Mouse (Mus musculus) MEL (cell line): ENCODE results near the gene Hexim2. TPM values are rescaled to one million over a fixed set of nuclear protein-coding genes. Genes with fewer than 3 reads are reported as not detected.

ENCODE experiments used
- DNase-seq: peaks from one replicate; pipeline ENCODE4 v3.0.0; 2011; ENCODE audit warnings: low read depth, low spot score
- H3K27ac ChIP-seq: 2 replicates; pipeline ENCODE4 v1.5.1; 2012; ENCODE audit warnings: low read depth, mild to moderate bottlenecking, control low read depth, low read length, moderate library complexity; ENCODE audit not compliant: control insufficient read depth
- H3K27me3 ChIP-seq, 2 experiments: fragments of 150-350 bp in 1 of 2; sonication (generic) in 1 of 2; 2 replicates each; pipeline ENCODE4 v1.6.1; 2012; ENCODE audit warnings: low read length in 2 of 2, mild to moderate bottlenecking in 2 of 2, improper control_type of control experiment in 1 of 2, moderate library complexity in 1 of 2; ENCODE audit not compliant: insufficient read depth in 2 of 2, control insufficient read depth in 1 of 2
- H3K36me3 ChIP-seq, 2 experiments: 2 replicates each; pipeline ENCODE4 v1.6.1; 2012 to 2014; ENCODE audit warnings: low read length in 2 of 2, improper control_type of control experiment in 1 of 2, inconsistent platforms in 1 of 2, mild to moderate bottlenecking in 1 of 2; ENCODE audit not compliant: insufficient read depth in 2 of 2, control insufficient read depth in 1 of 2
- H3K4me1 ChIP-seq, 2 experiments: fragments of 150-350 bp in 1 of 2; sonication (generic) in 1 of 2; 2 replicates each; pipeline ENCODE4 v1.6.1; 2012; ENCODE audit warnings: low read length in 2 of 2, improper control_type of control experiment in 1 of 2, mild to moderate bottlenecking in 1 of 2; ENCODE audit not compliant: insufficient read depth in 2 of 2, control insufficient read depth in 1 of 2
- H3K4me3 ChIP-seq, 2 experiments: fragments of 150-350 bp in 1 of 2; sonication (generic) in 1 of 2; 2 replicates each; pipeline ENCODE4 v1.5.1; 2012; ENCODE audit warnings: low read depth in 2 of 2, low read length in 2 of 2, mild to moderate bottlenecking in 2 of 2, moderate library complexity in 2 of 2, control low read depth in 1 of 2, improper control_type of control experiment in 1 of 2; ENCODE audit not compliant: control insufficient read depth in 1 of 2, insufficient read depth in 1 of 2
- H3K79me2 ChIP-seq: 2 replicates; pipeline ENCODE4 v1.6.1; 2012; ENCODE audit warnings: mild to moderate bottlenecking, low read length, moderate library complexity; ENCODE audit not compliant: control insufficient read depth, poor library complexity, insufficient read depth
- H3K9ac ChIP-seq: 2 replicates; pipeline ENCODE4 v1.6.1; 2012; ENCODE audit warnings: low read depth, mild to moderate bottlenecking, control low read depth, low read length, moderate library complexity; ENCODE audit not compliant: control insufficient read depth, poor library complexity, severe bottlenecking
- H3K9me3 ChIP-seq: fragments of 150-350 bp; sonication (generic); replicated peaks from 2 replicates; pipeline ENCODE4 v1.6.1; 2012; ENCODE audit warnings: mild to moderate bottlenecking, low read length, improper control_type of control experiment, moderate library complexity; ENCODE audit not compliant: insufficient read depth
- JUND ChIP-seq: IDR thresholded peaks from 2 replicates; pipeline ENCODE4 v1.6.1; 2011; ENCODE audit warnings: low read depth, mild to moderate bottlenecking, improper control_type of control experiment, low read length
- MXI1 ChIP-seq: IDR thresholded peaks from 2 replicates; pipeline ENCODE4 v1.6.1; 2011; ENCODE audit warnings: mild to moderate bottlenecking, low read depth, low read length, improper control_type of control experiment
- MYB ChIP-seq: IDR thresholded peaks from 2 replicates; pipeline ENCODE4 v1.6.1; 2011; ENCODE audit warnings: mild to moderate bottlenecking, low read depth, low read length, improper control_type of control experiment
- MYC ChIP-seq: IDR thresholded peaks from 2 replicates; pipeline ENCODE4 v1.6.1; 2011; ENCODE audit warnings: low read depth, mild to moderate bottlenecking, low read length, improper control_type of control experiment, moderate library complexity
- SIN3A ChIP-seq: IDR thresholded peaks from 2 replicates; pipeline ENCODE4 v1.6.1; 2012; ENCODE audit warnings: low read length, improper control_type of control experiment, inconsistent platforms
- TCF12 ChIP-seq: IDR thresholded peaks from 2 replicates; pipeline ENCODE4 v1.6.1; 2014; ENCODE audit warnings: low read depth, mild to moderate bottlenecking, inconsistent platforms, low read length, improper control_type of control experiment, moderate library complexity
- USF1 ChIP-seq: IDR thresholded peaks from 2 replicates; pipeline ENCODE4 v1.6.1; 2014; ENCODE audit warnings: low read depth, mild to moderate bottlenecking, inconsistent platforms, low read length, improper control_type of control experiment, moderate library complexity
- ZMIZ1 ChIP-seq: IDR thresholded peaks from 2 replicates; pipeline ENCODE4 v1.6.1; 2012; ENCODE audit warnings: low read depth, mild to moderate bottlenecking, inconsistent platforms, low read length, improper control_type of control experiment, moderate library complexity
- ZNF384 ChIP-seq: IDR thresholded peaks from 2 replicates; pipeline ENCODE4 v1.6.1; 2012; ENCODE audit warnings: low read depth, mild to moderate bottlenecking, inconsistent platforms, low read length, improper control_type of control experiment
- polyA plus RNA-seq, 2 experiments: library from polyadenylated mRNA; stranded (reverse) in 1 of 2; unstranded in 1 of 2; fragments of >175 nt in 1 of 2; fragments of >200 nt in 1 of 2; gene quantifications; 2 replicates each; pipeline versions ENCODE4 v1.2.1 to v1.2.4; 2012; ENCODE audit warnings: low replicate concordance in 2 of 2, low read depth in 1 of 2; ENCODE audit not compliant: insufficient read length in 2 of 2, insufficient read depth in 1 of 2, missing spikeins in 1 of 2
- total RNA-seq: library from RNA; depleted of rRNA; stranded (reverse); fragments of 300-350 nt; gene quantifications from 2 replicates; pipeline ENCODE4 v1.2.3, GENCODE M21; 2012

Gene Hexim2
- total and polyA plus RNA-seq, 3 experiments = 12.3 to 12.5 TPM; not detected in 1

GRCm38 (mm10) chr11:103173041-103173770 is 41.0 kb downstream of the Hexim2 start:
- no peaks in the 10 kb centered on the region; the same call in 1 of the 2 replicates for H3K79me2 ChIP-seq
- TF ChIP-seq ZMIZ1 = no peak
- peak; percentile 58 for TF ChIP-seq USF1
- no peak for TF ChIP-seq MYC
- TF ChIP-seq JUND = no peak
- 0 out of 2 replicates have a peak, but pooled peaks have one; percentile 22 for TF ChIP-seq MXI1
- TF ChIP-seq MYB = no peak
- no peak for DNase-seq
- peaks cover 0 to 16% of the 10 kb centered on the region in 2 experiments; a peak in 2 of 4 replicates for H3K36me3 ChIP-seq
- no peaks in the 10 kb centered on the region for H3K9me3 ChIP-seq
- no peak overlapping the region for H3K4me3 ChIP-seq
- peak overlapping the region; percentile 74; the same call in 1 of the 2 replicates for H3K27ac ChIP-seq
- peaks cover 7 to 30% of the 10 kb centered on the region in 2 experiments; a peak in 3 of 4 replicates for H3K4me1 ChIP-seq
- peaks cover 3 to 12% of the 10 kb centered on the region in 2 experiments; a peak in 3 of 4 replicates for H3K27me3 ChIP-seq
- no peak overlapping the region for H3K9ac ChIP-seq

DNA sequence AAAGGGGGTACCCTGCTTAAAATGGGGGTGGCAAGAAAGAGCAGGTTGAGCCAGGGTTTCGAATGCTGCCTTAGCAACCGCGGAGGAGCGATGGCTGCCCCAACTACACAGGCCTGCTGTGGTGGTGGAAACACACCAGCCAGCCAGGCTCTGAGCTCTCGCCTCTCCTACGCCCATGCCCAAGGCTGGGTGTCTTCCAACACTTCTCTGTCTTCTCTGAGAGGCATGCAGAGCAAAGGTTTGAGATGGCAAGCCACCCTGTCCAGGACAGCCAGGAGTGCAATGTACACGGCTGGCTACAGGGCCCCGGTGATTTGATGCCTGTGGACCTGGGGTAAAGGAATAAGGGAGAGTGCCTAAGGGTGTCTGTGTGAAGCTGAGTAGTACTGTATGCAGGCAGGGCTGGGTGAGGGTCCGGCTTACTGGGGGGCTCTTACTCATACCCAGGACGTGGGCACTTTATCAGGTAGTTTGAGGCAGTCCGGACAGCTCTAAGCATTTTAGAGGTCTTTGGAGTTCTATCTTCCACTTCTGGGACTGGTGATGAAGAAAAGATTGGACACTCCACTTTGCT is 41.6 kb downstream of the Hexim2 start:
- Histone ChIP-seq H3K9me3 (no peaks in the 10 kb centered on the region), H3K27me3 (peaks cover 3 to 12% of the 10 kb centered on the region in 2 experiments; a peak in 3 of 4 replicates), H3K4me3 (no peak overlapping the region), H3K27ac (peak overlapping the region; percentile 74), H3K79me2 (no peaks in the 10 kb centered on the region; the same call in 1 of the 2 replicates), H3K4me1 (peaks cover 7 to 31% of the 10 kb centered on the region in 2 experiments; a peak in 3 of 4 replicates), H3K36me3 (peaks cover 0 to 16% of the 10 kb centered on the region in 2 experiments; a peak in 2 of 4 replicates), H3K9ac (no peak overlapping the region)
- DNase-seq = no peak
- no peak for TF ChIP-seq TCF12

GRCm38 (mm10) chr11:103174411-103174832 is 42.2 kb downstream of the Hexim2 start:
- Histone ChIP-seq H3K9me3 (no peaks in the 10 kb centered on the region), H3K9ac (peak overlapping the region; percentile 34), H3K27me3 (peaks cover 3 to 12% of the 10 kb centered on the region in 2 experiments; a peak in 3 of 4 replicates), H3K36me3 (peaks cover 0 to 16% of the 10 kb centered on the region in 2 experiments; a peak in 2 of 4 replicates), H3K4me1 (peaks cover 7 to 31% of the 10 kb centered on the region in 2 experiments; a peak in 3 of 4 replicates), H3K27ac (peak overlapping the region; percentile 74), H3K4me3 (no peak overlapping the region), H3K79me2 (no peaks in the 10 kb centered on the region; the same call in 1 of the 2 replicates)
- no peak for TF ChIP-seq SIN3A
- 0 out of 2 replicates have a peak, but pooled peaks have one; percentile 17 for TF ChIP-seq ZNF384
- no peak for DNase-seq
